Mouse (Mus musculus): ENCODE measurements at regions not wholly inside any gene's neighbourhood (a gene's known extent, or its start where the extent isn't known, plus 50 kb on each side); places are given as distances from the start of the nearest gene placed in this dataset.

- DNase-seq (ENCODE audit: low spot score) = no peak
Observed at GRCm38 (mm10) chr13:103683169-103683568, 91.2 kb downstream of the Srek1 start.

- DNase-seq (ENCODE audit: low spot score) = no peak
Observed at GRCm38 (mm10) chr13:103680740-103681139, 93.7 kb downstream of the Srek1 start.

DNA sequence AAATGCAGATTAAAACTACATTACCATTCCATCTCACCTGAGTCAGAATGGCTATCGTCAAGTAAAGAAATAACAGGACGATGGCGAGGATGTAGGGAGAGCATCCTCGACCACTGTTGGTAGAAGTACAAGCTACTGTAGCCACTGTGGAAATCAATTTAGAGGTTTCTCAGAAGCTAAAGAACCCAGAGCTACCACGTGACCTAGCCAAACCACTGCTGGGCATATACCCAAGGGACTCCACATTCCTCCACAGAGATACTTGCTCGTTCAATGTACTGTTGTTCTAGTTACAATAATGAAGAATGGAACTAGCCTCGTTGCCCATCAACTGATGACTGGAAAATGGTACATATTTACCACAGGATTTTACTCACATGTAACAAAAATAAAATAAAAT lies 94.4 kb downstream of the Srek1 start:
- no peak for DNase-seq (ENCODE audit: low spot score)

GRCm38 (mm10) chr13:103676831-103677230 lies 97.6 kb downstream of the Srek1 start:
- DNase-seq (ENCODE audit: low spot score) = no peak

- DNase-seq (ENCODE audit: low spot score) = no peak
Observed at GRCm38 (mm10) chr13:103676221-103676620, 98.2 kb downstream of the Srek1 start.

DNA sequence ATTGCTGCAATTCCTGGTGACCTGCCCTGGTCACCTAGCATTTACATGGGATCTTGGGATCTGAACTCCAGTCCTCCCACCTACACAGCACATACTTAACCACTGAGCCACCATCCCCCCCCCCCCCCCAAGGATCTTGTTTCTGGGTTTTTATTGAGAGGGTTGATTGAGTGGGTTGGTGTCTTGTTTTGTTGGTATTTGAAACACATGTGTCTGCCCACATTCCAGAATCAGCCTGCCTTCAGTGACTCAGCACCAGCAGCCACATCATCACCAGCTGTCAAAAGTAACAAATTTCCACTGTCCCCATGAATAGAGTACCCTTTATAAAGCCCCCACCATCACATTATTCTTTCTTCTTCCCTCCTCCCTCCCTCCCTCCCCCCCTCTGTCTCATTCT lies 103.8 kb downstream of the Srek1 start:
- DNase-seq (ENCODE audit: low spot score) = no peak

DNA sequence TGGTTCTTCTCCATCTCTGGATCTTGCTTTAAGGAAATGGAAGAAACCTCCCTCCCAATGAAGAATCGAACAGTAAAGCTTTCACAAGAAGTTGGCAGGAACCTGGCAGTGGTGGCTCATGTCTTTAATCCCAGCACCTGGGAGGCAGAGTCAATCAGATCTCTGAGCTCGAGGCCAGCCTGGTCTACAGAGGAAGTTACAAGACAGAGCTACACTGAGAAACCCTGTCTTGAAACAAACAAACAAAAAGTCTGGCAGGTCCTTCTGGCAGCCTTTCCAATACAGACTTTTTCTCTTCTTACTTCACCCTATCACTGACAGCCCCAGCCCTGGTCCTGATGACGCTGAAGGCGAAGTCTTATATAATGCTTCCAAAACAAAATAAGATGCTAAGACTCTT lies 104.6 kb downstream of the Srek1 start:
- DNase-seq (ENCODE audit: low spot score) = no peak

GRCm38 (mm10) chr13:103667749-103668148 lies 106.7 kb downstream of the Srek1 start:
- DNase-seq (ENCODE audit: low spot score) = no peak

GRCm38 (mm10) chr13:103660248-103660996 lies 114.0 kb downstream of the Srek1 start:
- DNase-seq (ENCODE audit: low spot score) = no peak

DNA sequence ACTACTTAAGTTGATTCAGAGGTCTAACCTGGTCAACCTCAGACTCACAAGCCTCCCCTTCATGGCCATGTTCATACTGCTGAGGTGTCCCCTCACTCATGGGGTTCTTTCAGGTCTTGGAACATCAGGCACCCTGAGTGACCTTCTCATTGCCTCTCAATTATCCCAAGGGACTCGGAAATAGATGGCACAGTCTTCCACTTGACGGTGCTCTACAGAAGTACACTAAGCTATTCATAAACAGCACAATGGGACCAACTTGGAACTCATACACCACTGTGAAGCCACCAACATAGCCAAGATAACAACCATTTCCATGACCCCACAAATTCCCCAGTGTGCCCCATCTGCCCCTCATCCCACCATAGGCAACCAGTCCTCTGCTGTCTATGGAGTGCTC lies 118.4 kb downstream of the Srek1 start:
- no peak for DNase-seq (ENCODE audit: low spot score)

DNA sequence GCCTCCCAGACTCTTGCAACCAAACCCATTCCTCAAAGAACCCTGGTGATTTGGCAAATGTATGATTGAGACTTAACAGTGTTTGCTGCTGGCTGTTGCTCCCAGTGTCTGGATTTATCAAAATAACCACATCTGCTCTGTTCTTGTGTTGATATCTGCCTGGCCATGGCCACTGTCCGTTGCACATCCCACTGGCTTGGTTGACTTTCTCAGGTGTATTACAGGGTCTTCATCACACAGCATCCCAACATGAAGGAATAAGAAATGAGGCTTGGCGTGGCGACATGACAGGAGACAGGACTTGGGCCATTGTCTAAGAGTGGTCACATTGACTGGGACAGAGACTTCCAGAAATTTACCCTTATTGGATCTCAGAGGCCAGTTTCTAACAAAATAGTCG lies 121.2 kb downstream of the Srek1 start:
- no peak for DNase-seq (ENCODE audit: low spot score)

DNA sequence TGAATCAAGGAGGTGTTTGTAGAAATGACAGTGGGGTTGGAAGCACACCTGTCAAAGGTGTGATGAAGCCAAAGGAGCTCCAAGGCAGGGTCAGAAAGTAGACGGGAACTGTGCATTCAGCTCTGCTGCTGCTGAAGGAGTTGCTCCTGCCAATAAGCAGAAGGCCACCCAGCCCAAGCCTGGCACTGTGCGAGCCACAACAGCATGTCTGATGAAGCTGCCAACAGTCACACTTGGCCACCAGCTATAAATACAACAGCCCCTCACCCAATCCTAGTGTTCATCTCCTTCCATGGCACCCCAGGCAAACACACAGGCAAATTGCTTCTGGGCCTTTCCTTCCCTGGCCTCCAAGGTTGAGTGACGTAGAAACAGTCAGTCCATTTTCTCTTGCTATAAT lies 125.0 kb downstream of the Srek1 start:
- DNase-seq (ENCODE audit: low spot score) = no peak

- no peak for DNase-seq (ENCODE audit: low spot score)
Observed at GRCm38 (mm10) chr13:103648016-103648415, 126.4 kb downstream of the Srek1 start.

GRCm38 (mm10) chr13:103646035-103646434 lies 128.4 kb downstream of the Srek1 start:
- no peak for DNase-seq (ENCODE audit: low spot score)

DNA sequence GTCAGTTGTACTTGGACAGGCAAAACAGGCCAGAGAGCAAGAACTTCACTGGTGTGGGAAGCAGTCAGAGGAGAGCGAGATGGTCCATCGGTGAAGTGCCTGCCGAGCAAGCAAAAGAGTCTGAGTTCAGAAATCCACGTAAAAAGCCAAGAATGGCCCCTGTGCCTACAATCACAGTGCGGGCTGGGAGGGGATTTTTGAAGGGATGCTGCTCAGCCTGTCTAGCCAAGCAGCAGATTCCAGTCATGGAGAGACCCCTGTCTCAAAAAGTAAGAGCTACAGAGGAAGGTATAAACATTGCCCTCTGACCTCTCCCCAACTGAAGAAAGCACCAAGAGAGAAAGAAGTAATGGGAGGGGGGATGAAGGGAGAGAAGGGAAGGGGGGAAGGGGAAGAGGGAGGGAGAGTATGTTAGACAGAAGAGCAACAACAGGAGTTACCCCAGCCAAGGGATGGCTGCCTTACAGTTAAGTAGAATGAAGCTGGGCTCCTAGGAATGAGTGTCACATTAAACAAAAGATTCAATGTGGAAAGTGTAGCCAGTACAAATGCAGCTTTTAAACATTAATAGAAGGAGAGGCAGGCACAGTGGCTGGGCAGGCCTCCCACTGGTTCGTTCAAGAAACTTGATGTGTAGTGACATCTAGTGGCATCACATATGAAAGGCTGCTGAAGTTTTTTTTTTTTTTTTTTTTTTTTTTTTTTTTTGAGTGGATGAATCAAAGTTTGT lies 130.2 kb downstream of the Srek1 start:
- peak; percentile 31 for DNase-seq (ENCODE audit: low spot score)

DNA sequence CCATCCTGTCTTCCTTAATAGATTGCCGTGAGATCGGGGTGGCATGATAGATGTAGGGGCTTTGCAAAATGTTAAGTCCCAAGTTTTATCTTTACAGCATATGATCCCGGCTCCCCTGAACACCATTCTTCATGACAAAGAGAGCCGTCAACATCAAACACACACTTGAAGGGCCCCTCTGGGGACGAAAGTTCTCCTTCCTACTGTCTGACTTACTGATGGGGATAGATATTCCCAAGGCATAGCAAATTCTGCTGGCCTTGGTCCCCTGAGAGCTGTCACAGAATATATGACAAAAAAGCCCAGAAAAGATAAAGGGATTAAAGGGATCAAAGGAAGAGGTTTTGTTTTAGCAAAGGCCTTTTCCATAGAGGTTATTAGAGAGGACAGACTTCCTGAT lies 130.9 kb downstream of the Srek1 start:
- DNase-seq (ENCODE audit: low spot score) = no peak

GRCm38 (mm10) chr13:103642542-103643375 lies 131.6 kb downstream of the Srek1 start:
- no peak for DNase-seq (ENCODE audit: low spot score)

GRCm38 (mm10) chr13:103638038-103638437 lies 136.4 kb downstream of the Srek1 start:
- no peak for DNase-seq (ENCODE audit: low spot score)

- DNase-seq (ENCODE audit: low spot score) = no peak
Observed at GRCm38 (mm10) chr13:103637414-103637813, 137.0 kb downstream of the Srek1 start.

DNA sequence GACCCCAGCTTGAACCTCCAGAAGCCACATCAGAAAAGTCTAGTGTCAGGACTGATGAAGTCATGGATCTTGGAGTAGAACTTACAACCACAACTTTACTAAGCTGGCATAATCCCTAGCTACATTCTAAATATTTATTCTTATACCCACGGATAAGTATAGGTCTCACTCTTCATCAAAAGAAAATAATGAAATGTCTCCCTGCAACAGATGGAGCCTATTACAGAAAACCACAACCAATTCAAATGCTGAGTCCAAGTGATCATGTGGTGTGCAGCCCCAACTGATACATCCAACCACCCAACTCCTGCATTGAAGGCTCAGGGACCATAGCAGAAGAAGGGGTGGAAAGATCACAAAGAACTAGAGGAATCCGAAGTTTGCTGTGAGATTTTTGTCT lies 137.8 kb downstream of the Srek1 start:
- DNase-seq (ENCODE audit: low spot score) = no peak

DNA sequence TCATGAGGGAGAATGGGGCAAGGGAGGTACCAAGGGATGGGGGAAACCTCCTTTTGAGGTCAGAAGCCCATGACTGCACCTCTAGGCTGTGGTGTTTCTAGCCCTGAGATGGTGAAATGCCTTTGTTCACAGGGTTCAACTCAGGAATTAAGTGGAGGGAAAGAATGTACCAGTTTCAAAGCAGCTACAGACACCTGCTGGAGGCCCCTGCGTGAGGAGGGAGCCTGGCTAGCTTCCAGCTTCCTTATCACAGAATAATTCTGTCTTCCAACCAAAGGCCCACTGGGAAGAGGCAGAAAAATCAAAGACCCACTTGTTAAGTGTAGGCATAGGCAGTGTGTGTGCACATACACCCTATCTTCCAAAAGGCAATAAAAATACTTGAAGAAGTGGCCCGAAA lies 150.6 kb downstream of the Srek1 start:
- no peak for DNase-seq (ENCODE audit: low spot score)

GRCm38 (mm10) chr13:103623319-103623718 lies 151.1 kb downstream of the Srek1 start:
- DNase-seq (ENCODE audit: low spot score) = no peak

- DNase-seq (ENCODE audit: low spot score) = no peak
Observed at GRCm38 (mm10) chr13:103622324-103622723, 152.1 kb downstream of the Srek1 start.
